Mouse (Mus musculus) E14TG2a.4 (cell line): ENCODE measurements around the gene Tssk2.

Source experiments
- CTCF ChIP-seq: conservative IDR thresholded peaks from 2 replicates; pipeline ENCODE4 v1.5.1; 2014; ENCODE audit warnings: low read length
- NANOG ChIP-seq: IDR thresholded peaks from 2 replicates; pipeline ENCODE4 v1.6.1; 2014; ENCODE audit warnings: borderline replicate concordance, low read length, mixed read lengths
- POU5F1 ChIP-seq: IDR thresholded peaks from 2 replicates; pipeline ENCODE4 v1.6.1; 2014; ENCODE audit warnings: low read length, borderline replicate concordance

- no peak for TF ChIP-seq CTCF
- TF ChIP-seq NANOG = no peak
- TF ChIP-seq POU5F1 = no peak
Observed at GRCm38 (mm10) chr16:17865770-17866169, 32.7 kb upstream of the Tssk2 start.
